Mouse (Mus musculus) left cerebral cortex, adult 11 months (tissue): ENCODE data around the gene Dnajb8.

ENCODE experiments used
- DNase-seq: peaks from one replicate; pipeline ENCODE4 v3.0.0; 2022; ENCODE audit warnings: low spot score

Dnajb8 gene

GRCm38 (mm10) chr6:88221968-88222367 lies at the start of gene Dnajb8:
Gene Dnajb8 (plus strand): TSS chr6:88222268.
- DNase-seq = no peak

DNA sequence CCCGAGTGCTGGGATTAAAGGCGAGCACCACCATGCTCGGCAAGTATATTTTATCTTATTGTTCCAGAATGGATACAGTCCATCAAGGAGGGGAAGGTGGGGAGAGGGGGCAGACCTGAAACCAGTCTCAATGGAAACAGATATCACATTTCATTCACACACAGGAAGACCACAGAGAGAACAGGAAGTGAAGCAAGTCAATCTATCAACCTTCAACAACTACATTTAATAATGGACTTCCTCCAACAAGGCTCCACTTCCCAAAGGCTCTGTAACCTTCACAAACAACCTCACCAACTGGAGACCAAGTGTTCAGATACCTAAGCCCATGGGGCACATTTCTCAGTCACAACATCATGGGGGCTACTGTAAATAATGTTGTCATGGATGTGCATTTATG lies 47.9 kb upstream of the Dnajb8 start:
- DNase-seq = no peak

- DNase-seq = no peak
These were observed 47.4 kb upstream of the Dnajb8 start for GRCm38 (mm10) chr6:88174676-88175075.

DNA sequence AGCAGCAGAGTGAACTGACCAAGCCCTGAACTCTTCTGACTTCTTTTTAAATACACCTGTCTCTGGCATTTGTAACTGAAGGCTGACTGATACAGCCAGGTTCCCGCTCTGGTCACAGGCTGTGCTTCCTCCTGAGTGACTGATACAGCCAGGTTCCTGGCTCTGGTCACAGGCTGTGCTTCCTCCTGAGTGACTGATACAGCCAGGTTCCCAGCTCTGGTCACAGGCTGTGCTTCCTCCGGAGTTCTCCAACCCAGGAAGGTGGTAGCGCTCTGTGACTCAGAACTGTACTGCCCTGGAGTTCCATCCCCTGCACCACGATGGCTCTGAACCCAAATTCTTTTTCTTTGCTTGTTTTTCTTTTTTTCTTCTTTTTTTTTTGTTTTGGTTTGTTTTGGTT lies 37.4 kb upstream of the Dnajb8 start:
- no peak for DNase-seq

DNA sequence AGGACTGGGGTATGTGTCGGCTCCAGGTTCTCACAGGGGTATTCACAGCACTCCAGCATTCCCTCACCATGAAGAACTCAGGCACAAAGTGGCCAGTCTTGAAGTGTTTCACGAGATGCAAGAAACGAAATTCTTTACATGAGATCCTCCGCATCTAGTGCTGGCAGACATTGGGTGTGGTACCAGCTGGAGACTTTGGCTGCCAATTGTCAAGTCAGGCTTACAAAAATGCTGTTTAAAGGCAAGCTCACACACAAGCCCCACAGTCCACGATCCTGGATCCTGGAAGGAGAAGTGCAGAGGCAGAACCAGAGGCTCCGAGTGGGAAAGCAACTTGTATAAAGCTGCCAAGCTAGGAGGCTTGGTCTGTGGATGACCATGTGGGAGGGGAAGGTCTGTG lies 33.9 kb upstream of the Dnajb8 start:
- peak; percentile 34 for DNase-seq

DNA sequence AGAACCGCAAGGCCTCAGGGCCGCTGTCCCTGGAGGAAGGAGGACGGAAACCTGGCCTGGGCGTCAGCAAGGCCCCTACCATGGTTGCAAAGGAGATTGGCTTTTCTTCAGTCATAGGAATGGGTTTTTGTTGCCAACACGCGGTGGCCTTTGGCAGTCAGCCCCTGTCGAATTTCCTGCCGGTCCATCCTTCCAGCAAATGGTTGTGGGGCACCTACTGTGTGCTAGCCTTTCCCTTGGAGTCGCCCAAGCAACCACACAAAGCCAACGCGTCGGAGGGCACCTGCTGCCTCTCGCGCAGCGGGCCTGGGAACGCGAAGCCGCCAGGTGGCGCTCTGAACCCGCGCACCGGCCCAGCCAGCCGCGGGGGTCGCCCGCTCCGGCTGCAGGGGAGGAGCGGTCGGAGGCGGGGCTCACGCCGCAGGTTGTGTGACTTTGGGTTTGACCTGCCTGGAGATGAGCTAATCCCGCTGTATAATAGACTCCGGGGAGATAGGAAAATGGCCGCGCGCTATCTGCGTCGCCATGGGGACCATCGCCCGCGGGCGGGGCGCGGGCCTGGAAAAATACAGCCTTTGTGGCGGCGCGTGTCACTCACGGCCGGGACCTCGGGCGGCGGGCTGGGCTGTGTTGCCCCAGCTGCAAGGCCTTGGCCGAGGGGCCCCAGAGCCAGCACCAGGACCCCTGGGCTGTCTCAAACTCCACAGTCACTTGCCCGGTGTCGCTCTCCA lies 32.6 kb upstream of the Dnajb8 start:
- peak; percentile 47 for DNase-seq

DNA sequence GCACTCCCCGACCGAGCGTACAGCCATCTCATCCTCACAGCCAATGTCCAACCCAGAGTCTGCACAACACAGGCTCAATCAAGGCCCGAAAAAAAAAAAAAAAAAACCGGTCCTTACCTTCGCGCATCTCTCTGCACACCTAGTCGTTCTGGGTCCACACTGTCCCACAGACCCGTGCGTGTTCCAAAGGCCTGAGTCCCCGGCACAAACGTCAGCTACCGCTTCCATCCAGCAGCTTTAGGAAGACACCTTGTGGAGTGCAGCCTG lies 32.1 kb upstream of the Dnajb8 start:
- no peak for DNase-seq

DNA sequence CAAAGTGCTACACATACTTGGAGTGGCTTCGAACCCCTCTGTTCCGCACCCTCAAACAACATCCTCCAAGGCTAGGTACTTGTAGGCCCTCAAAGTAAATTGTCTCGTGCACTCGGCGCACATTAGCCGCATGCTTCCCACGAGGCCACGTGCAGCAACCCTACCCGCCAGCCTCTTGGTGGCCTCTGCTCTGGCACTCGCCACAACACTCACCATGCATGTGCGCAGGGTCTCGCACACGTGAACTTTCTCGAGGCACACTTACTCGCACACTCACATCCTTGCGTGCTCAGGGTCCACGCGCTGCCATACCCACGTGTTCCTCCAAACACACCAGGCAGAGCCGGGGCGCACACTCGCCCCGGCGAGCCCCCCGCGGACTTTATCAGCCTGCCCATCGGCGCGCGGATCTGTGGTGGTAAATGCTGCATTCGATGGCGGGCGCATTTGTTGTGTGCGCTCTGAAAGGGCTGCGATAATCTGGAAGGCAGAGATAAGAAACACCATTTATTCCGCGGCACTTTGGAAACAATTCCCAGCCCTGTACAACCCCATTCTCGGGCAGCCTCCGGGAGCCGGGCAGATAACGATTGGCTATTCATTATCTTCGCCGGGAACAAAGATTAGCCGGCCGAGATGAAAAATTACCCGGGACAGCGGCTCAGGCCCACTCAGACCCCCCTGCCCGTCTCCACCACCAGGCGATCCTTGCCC lies 31.6 kb upstream of the Dnajb8 start:
- no peak for DNase-seq

DNA sequence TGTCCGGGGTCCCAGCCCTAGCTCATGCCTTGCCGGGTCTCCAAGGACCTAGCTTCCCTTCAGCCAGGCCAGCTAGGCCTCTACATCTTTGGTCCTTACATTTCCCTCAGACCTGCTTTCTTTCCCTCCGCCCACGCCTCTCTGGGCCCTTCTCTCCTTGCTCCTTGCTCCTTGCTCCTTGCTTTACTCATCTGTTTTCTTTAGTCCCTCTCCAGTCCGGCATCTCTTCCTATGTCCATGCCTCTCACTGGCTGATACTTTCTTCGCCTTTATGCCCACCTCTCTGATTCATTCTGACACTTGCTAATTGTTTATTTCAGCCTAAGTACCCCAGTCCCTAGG lies 31.1 kb upstream of the Dnajb8 start:
- no peak for DNase-seq

GRCm38 (mm10) chr6:88191411-88192070 lies 30.5 kb upstream of the Dnajb8 start:
- no peak for DNase-seq

- no peak for DNase-seq
These were observed 29.3 kb upstream of the Dnajb8 start for GRCm38 (mm10) chr6:88192756-88193155.

GRCm38 (mm10) chr6:88193433-88194052 lies 28.5 kb upstream of the Dnajb8 start, which contains the start of gene Gata2:
Gene Gata2 (plus strand): TSS chr6:88193891.
- no peak for DNase-seq

DNA sequence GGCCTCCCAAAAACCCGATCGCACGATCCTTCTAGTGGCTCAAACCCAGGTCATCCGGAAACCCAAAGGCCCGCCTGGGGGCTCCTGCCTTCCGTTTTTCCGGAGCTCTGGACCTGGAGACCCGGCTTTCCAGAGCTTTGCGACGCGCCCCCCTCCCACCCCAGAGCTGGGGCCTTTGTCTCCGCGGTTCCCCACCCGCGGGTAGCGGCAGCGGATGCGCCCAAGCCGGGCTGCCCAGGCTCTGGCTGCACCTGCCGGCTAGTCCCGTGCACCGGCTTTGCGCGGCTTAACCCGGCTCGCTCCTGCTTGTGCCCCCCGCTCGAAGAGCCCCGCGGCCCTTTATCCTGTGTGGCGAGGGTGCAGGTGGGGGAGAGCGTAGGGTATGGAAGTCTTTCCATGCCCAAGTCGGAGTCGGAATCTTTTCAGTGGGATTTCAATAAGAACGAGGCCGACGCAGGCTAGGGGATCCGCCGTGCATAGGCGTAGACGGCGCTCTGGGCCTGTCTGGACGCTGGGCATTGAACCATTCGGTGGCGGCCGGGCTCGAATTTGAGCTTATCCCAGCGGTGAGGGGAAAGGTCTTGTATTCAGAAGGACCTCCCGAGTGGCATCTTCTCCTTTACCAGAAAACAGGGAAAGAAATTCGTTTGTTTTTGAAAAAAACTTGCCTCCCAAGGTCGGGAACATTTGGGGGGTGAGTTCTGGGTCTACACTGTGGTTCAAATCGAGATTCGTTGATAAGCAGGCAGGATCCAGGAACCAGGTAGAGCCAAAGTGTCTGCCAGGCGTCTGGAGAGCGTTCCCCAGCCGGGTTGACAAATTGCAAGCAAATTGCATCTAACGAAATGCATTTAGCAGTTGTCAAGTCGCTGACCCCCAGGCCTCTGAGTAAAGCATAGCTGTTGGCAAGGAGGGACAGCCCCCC lies 27.8 kb upstream of the Dnajb8 start:
- DNase-seq = no peak

- no peak for DNase-seq
These were observed 27.1 kb upstream of the Dnajb8 start for GRCm38 (mm10) chr6:88194978-88195325.

DNA sequence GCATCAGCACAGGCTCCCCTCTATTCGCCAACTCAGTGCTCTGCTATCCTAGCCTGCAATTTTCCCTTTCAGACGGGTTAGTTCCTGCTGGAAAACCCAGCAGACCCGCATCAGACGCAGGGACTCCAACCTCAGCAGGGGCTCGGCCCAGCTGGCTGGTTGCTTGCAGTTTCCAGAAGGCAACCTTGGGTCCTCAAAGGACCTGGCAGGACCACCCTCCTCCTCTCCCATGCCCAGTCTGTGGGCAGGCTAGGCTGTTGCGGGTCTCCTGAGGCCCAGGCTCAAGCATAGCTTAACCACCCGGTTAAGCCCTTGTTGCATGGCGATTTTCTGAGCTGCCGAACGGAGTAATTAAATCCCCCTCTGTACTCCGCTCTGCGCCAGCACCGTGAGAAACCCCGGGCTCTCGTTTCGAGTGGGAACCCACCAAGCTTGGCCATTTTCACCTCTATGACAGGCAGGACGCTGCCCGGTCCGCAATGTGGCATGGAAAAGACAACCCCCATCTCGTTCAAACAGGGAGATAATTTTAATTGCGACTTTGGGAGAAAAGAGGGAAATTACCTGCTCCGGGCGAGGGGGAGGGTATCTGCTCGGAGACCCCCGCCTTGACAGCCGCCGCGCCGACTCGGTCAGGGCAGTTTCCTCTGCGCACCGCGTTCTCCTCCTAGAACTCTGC lies 25.9 kb upstream of the Dnajb8 start:
- DNase-seq = no peak

DNA sequence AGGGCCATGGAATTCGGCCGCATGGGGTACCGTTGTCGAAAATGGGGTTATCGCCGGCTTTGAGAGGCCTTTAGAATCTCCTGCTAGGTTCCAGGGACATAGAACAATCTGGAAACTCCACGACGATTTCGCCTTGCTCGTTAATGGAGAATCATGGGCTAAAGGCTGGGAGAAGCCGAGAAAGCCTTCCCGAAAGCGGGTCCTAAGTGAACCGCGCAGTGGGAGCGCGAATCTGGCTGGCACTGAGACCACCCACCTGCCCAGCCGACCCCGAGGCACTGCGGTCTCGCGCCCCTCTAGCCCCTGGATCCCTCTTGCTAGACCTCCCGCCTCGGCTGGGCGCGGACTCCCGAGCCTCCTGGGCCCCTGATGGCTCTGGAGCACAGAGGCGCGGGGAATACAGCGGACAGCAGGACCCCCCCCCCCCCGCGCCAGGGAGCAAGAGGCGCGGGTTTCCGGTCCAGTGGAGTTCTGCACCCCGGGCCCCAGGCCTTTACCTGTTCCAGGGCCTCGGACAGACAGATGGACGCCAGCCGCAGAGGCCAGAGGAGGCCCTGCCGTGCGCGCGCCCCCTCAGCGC lies 25.2 kb upstream of the Dnajb8 start:
- no peak for DNase-seq

DNA sequence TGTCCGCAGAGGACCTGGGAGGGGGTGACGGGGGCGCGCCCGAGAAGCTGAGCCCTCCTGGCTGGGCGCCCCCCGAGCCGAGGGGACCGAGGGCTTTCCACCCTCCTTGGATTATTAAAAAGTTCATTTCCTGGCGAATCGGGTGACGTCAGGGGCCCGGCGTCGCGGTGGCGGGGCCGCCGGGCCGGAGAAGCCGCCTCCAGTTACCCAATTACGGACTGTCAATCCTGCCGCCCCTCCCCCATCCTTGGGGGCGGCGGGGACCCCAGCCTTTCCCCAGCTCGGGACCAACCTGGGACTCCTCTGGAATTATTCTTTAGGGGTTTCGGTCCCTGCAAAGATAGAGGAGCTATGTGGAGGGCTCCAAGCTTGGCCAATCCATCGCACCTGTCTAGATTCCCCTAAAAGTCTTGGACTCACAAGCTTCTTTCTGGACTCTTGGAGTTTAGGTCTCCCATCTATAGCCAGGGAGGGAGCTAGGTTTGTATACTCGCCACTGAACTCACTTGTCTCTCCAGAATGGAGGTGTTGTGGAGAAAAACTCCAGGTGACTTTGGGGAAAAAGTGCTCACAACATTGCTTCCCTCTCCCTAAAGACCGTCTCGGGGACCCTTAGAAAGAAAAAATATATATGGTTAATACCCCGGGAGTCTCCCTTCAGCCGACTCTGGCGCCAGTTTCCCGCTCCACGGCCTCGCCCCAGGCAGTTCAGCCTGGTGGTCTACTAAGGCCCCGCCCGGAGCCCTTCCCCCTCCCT lies 24.6 kb upstream of the Dnajb8 start:
- DNase-seq = no peak

- no peak for DNase-seq
These were observed 23.8 kb upstream of the Dnajb8 start for GRCm38 (mm10) chr6:88198070-88198940.

DNA sequence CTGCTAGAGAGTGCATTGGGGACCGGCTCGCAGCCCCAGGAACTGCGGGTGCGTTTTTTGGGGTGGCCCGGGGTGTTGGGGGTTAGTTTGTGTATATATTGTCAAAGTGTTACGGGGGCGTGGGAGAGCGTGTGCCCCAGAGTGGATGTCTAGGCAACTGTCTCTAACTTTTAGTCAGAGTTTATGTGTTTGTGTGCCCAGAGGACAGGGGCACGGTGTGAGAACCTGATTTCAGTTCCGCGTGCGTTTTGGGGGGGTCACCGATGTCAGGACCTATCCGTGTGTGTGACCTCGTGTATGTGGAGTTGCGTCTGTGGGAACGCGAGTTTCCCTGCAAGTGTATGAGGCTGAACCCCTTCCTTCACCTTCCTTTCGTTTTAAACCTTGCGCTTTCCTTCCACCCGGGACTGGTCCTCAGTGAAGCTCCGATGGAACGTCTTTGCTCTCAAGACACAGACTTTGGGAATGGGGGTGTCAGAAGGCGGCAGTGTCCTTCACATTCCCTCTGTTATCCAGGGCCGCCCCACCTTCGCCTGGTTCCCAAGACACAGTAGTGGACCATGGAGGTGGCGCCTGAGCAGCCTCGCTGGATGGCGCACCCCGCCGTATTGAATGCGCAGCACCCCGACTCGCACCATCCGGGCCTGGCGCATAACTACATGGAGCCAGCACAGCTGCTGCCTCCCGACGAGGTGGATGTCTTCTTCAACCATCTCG lies 22.9 kb upstream of the Dnajb8 start:
- DNase-seq = no peak
